Mouse (Mus musculus) liver, postnatal 0 days (tissue): ENCODE data around the gene Elp4. TPM values are rescaled to one million over a fixed set of nuclear protein-coding genes. Genes with fewer than 3 reads are reported as not detected.

ENCODE experiments used
- ATAC-seq: fragments of 200-750 bp; cut with Nextera tagmentation; 2 replicates; pipeline ENCODE4 v1.8.0; 2017; ENCODE audit warnings: mild to moderate bottlenecking, moderate library complexity
- DNase-seq: peaks from one replicate; pipeline ENCODE4 v3.0.0-alpha.2; 2016
- H3K27ac ChIP-seq: fragments of 300-500 bp; sonication (generic); 2 replicates; pipeline ENCODE4 v1.5.1; 2014; ENCODE audit warnings: antibody characterized with exemption, moderate library complexity, mild to moderate bottlenecking, low read depth
- H3K27me3 ChIP-seq: fragments of 300-500 bp; sonication (generic); 2 replicates; pipeline ENCODE4 v1.6.1; 2014; ENCODE audit warnings: low read length, control low read depth, mixed read lengths; ENCODE audit not compliant: insufficient read depth
- H3K36me3 ChIP-seq: fragments of 300-500 bp; sonication (generic); replicated peaks from 2 replicates; pipeline ENCODE4 v1.6.1; 2014; ENCODE audit warnings: mild to moderate bottlenecking, control low read depth, low read length, moderate library complexity, mixed read lengths; ENCODE audit not compliant: insufficient read depth
- H3K4me1 ChIP-seq: fragments of 300-500 bp; sonication (generic); 2 replicates; pipeline ENCODE4 v1.6.1; 2014; ENCODE audit warnings: antibody characterized with exemption, mild to moderate bottlenecking, control low read depth; ENCODE audit not compliant: insufficient read depth
- H3K4me2 ChIP-seq: fragments of 300-500 bp; sonication (generic); 2 replicates; pipeline ENCODE4 v1.6.1; 2014; ENCODE audit warnings: low read depth, mild to moderate bottlenecking, low read length, moderate library complexity, mixed read lengths
- H3K4me3 ChIP-seq: fragments of 300-500 bp; sonication (generic); 2 replicates; pipeline ENCODE4 v1.5.1; 2014; ENCODE audit warnings: low read depth, low read length
- H3K9ac ChIP-seq: fragments of 300-500 bp; sonication (generic); replicated peaks from 2 replicates; pipeline ENCODE4 v1.6.1; 2014; ENCODE audit warnings: mild to moderate bottlenecking, moderate library complexity
- H3K9me3 ChIP-seq: fragments of 300-500 bp; sonication (generic); 2 replicates; pipeline ENCODE4 v1.6.1; 2016; ENCODE audit warnings: mild to moderate bottlenecking, control low read depth, low read length, mixed read lengths
- CTCF ChIP-seq: sonication (generic); IDR thresholded peaks from 2 replicates; pipeline ENCODE4 v1.5.1; 2016; ENCODE audit warnings: antibody characterized with exemption, low read depth
- EP300 ChIP-seq: IDR thresholded peaks from 2 replicates; pipeline ENCODE4 v1.6.1; 2016; ENCODE audit warnings: antibody characterized with exemption, low read depth, mild to moderate bottlenecking
- WGBS: fragments of 180-500 bp; shearing (Covaris S2); extraction: QIAGEN DNeasy Blood & Tissue Kit; methylation state at CpG from one replicate; pipeline ENCODE4 v1.1.7; 2014; ENCODE audit not compliant: insufficient replicate concordance; 5-methylcytosine and 5-hydroxymethylcytosine counted together
- polyA plus RNA-seq: library from polyadenylated mRNA; unstranded; fragments of >200 nt; fragmentation: Nextera tagmentation; extraction: Ambion mirVana; gene quantifications from 2 replicates; pipeline ENCODE4 v1.2.1, GENCODE M21; 2015

Gene Elp4
- 8.0 and 9.7 TPM in 2 replicates for polyA plus RNA-seq

GRCm38 (mm10) chr2:105903896-105904756 is at the start of gene Elp4, which contains the start of gene Immp1l:
Gene Elp4 (minus strand): TSS chr2:105904564.
Gene Immp1l (plus strand): TSS chr2:105904638.
- peak within 1 kb of the TSS; percentile 74 for H3K4me3 ChIP-seq
- H3K27ac ChIP-seq = peak within 1 kb of the TSS; percentile 66
- H3K9me3 ChIP-seq = no peaks in the 10 kb centered on the region
- under 1% methylated on average over 39 of the region's 39 CpGs for WGBS
- H3K4me1 ChIP-seq = peaks cover 9% of the 10 kb centered on the region
- H3K4me2 ChIP-seq = peak within 1 kb of the TSS; percentile 89
- no peaks in the 10 kb centered on the region for H3K27me3 ChIP-seq
- H3K9ac ChIP-seq = peak within 1 kb of the TSS; percentile 77
- 0 out of 2 replicates have a peak, but pooled peaks cover 2% of the 10 kb centered on the region for H3K36me3 ChIP-seq
- TF ChIP-seq EP300 (peak; percentile 36; the same call in 1 of the 2 replicates), CTCF (no peak)
- ATAC-seq (peak; percentile 99), DNase-seq (peak; percentile 95)

- Histone ChIP-seq H3K27me3 (no peaks in the 10 kb centered on the region), H3K4me2 (no peak overlapping the region), H3K27ac (no peak overlapping the region), H3K9me3 (no peaks in the 10 kb centered on the region), H3K36me3 (no peaks in the 10 kb centered on the region; the same call in 1 of the 2 replicates), H3K9ac (no peak overlapping the region), H3K4me3 (no peak overlapping the region), H3K4me1 (peaks cover 5% of the 10 kb centered on the region; the same call in 1 of the 2 replicates)
- ATAC-seq (no peak), DNase-seq (no peak)
- 71% methylated on average over 4 of the region's 4 CpGs for WGBS
- no peak for TF ChIP-seq EP300
- no peak for TF ChIP-seq CTCF
These were observed 49.5 kb upstream of the Elp4 start for GRCm38 (mm10) chr2:105953862-105954261.

GRCm38 (mm10) chr2:105951350-105951940 is 47.1 kb upstream of the Elp4 start:
- Histone ChIP-seq H3K9me3 (no peaks in the 10 kb centered on the region), H3K9ac (no peak overlapping the region), H3K4me2 (no peak overlapping the region), H3K4me3 (no peak overlapping the region), H3K27ac (peak overlapping the region; percentile 71), H3K27me3 (no peaks in the 10 kb centered on the region), H3K36me3 (no peaks in the 10 kb centered on the region; the same call in 1 of the 2 replicates), H3K4me1 (peaks cover 5% of the 10 kb centered on the region; the same call in 1 of the 2 replicates)
- DNase-seq = no peak
- TF ChIP-seq EP300 = no peak
- TF ChIP-seq CTCF = no peak
- 54% methylated on average over 1 of the region's 1 CpGs for WGBS
- peak; percentile 73 for ATAC-seq

- Histone ChIP-seq H3K27me3 (no peaks in the 10 kb centered on the region), H3K27ac (no peak overlapping the region), H3K9ac (no peak overlapping the region), H3K9me3 (no peaks in the 10 kb centered on the region), H3K36me3 (no peaks in the 10 kb centered on the region; the same call in 1 of the 2 replicates), H3K4me3 (no peak overlapping the region), H3K4me1 (peaks cover 5% of the 10 kb centered on the region; the same call in 1 of the 2 replicates), H3K4me2 (no peak overlapping the region)
- WGBS = 78% methylated on average over 2 of the region's 2 CpGs
- TF ChIP-seq CTCF (no peak), EP300 (no peak)
- ATAC-seq (no peak), DNase-seq (no peak)
These were observed 45.8 kb upstream of the Elp4 start for GRCm38 (mm10) chr2:105950131-105950530.

GRCm38 (mm10) chr2:105917623-105918346 is 13.4 kb upstream of the Elp4 start:
- WGBS = 85% methylated on average over 5 of the region's 5 CpGs
- H3K4me3 ChIP-seq = no peak overlapping the region
- no peak for DNase-seq
- H3K9me3 ChIP-seq = no peaks in the 10 kb centered on the region
- H3K27me3 ChIP-seq = no peaks in the 10 kb centered on the region
- H3K4me1 ChIP-seq = no peaks in the 10 kb centered on the region
- no peak overlapping the region for H3K4me2 ChIP-seq
- H3K27ac ChIP-seq = no peak overlapping the region
- H3K9ac ChIP-seq = no peak overlapping the region
- ATAC-seq = no peak
- TF ChIP-seq EP300 = no peak
- TF ChIP-seq CTCF = no peak
- H3K36me3 ChIP-seq = no peaks in the 10 kb centered on the region

GRCm38 (mm10) chr2:105916671-105917070 is 12.3 kb upstream of the Elp4 start:
- no peaks in the 10 kb centered on the region for H3K36me3 ChIP-seq
- TF ChIP-seq EP300 (no peak), CTCF (no peak)
- no peak overlapping the region for H3K4me2 ChIP-seq
- no peaks in the 10 kb centered on the region for H3K9me3 ChIP-seq
- ATAC-seq (no peak), DNase-seq (no peak)
- no peak overlapping the region for H3K9ac ChIP-seq
- 87% methylated on average over 1 of the region's 1 CpGs for WGBS
- H3K27ac ChIP-seq = no peak overlapping the region
- no peak overlapping the region for H3K4me3 ChIP-seq
- H3K27me3 ChIP-seq = no peaks in the 10 kb centered on the region
- H3K4me1 ChIP-seq = no peaks in the 10 kb centered on the region
